Mouse (Mus musculus) thymus, adult 2 months (tissue): Measurements from ENCODE around the gene Myo1g.

ENCODE experiments used
- CTCF ChIP-seq: fragments of 200-500 bp; IDR thresholded peaks from 2 replicates; pipeline ENCODE4 v1.5.1; 2012; ENCODE audit warnings: mild to moderate bottlenecking, control low read depth, low read length, moderate library complexity, borderline replicate concordance; ENCODE audit not compliant: control insufficient read depth, poor library complexity, insufficient read depth; ENCODE audit errors: extremely low read depth
- POLR2A ChIP-seq: fragments of 200-500 bp; IDR thresholded peaks from 2 replicates; pipeline ENCODE4 v1.6.1; 2012; ENCODE audit warnings: mild to moderate bottlenecking, low read length, control low read depth, moderate library complexity; ENCODE audit not compliant: control insufficient read depth, poor library complexity, insufficient read depth; ENCODE audit errors: extremely low read depth

DNA sequence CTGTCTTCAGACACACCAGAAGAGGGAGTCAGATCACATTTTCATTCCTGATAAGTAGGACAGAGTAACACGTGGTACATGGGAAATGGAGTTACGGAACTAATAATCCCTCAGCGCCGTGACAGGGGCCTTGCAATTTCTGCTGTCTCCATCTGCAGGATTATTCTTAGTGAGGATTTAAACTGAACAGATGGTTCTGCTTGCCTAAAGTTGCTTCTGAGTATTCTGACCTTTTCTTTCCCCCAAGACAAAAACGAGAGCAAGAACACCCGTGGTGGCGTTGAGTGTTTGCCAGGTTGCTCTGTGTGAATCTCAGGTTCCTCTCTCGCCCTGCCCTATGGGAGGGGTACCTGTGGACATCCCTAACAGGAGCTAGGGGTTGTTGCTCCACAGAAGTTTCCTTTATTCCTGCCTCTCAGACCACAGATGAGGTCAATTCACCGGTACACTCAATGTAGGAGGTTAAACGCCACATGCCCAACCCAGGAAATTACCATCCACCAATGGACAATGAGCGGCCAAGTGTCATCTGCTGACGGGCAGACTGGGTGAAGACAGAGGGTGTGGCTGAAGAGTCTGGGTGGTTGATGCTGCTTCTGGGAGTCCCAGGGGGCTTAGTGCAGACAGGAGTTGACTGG lies 23.3 kb downstream of the Myo1g start:
- TF ChIP-seq CTCF, result no peak
- TF ChIP-seq POLR2A, result no peak
